Mouse (Mus musculus): ENCODE results near the gene Traf5.

GRCm38 (mm10) chr1:192128343-192128742 lies 36.0 kb upstream of the Traf5 start:
- TF ChIP-seq ZC3H11A (IDR thresholded peaks at IDR 0.05; ENCODE audit: borderline replicate concordance, low read depth, low read length), result no peak
- TF ChIP-seq MAFK (IDR thresholded peaks at IDR 0.05; ENCODE audit: insufficient read depth, low read depth, low read length), result no peak
